Mouse (Mus musculus) natural killer cell, adult 2 months (primary cell): ENCODE measurements around the gene Vps8.

Experiments used
- DNase-seq, 2 experiments: peaks; one replicate each; pipeline ENCODE4 v3.0.0; 2022; ENCODE audit warnings: low spot score in 2 of 2

The Vps8 gene

GRCm38 (mm10) chr16:21422645-21423545, at the start of gene Vps8:
TSS of gene Vps8 (plus strand) at chr16:21423118.
- DNase-seq = peak; percentile 85 to 92

GRCm38 (mm10) chr16:21373316-21373960, 49.5 kb upstream of the Vps8 start:
- no peak for DNase-seq

- no peak for DNase-seq
Measured at GRCm38 (mm10) chr16:21374067-21374466, 48.9 kb upstream of the Vps8 start.

GRCm38 (mm10) chr16:21375147-21375546, 47.8 kb upstream of the Vps8 start:
- no peak for DNase-seq

GRCm38 (mm10) chr16:21376316-21376715, 46.6 kb upstream of the Vps8 start:
- DNase-seq = no peak

- no peak for DNase-seq
Measured at GRCm38 (mm10) chr16:21376949-21377604, 45.8 kb upstream of the Vps8 start.

GRCm38 (mm10) chr16:21377605-21377968, 45.3 kb upstream of the Vps8 start:
- DNase-seq = no peak

- DNase-seq = no peak
Measured at GRCm38 (mm10) chr16:21381469-21381868, 41.4 kb upstream of the Vps8 start.

GRCm38 (mm10) chr16:21382152-21382911, 40.6 kb upstream of the Vps8 start:
- peak in 1 of 2 experiments; percentile 33 for DNase-seq

GRCm38 (mm10) chr16:21385926-21386881, 36.7 kb upstream of the Vps8 start:
- no peak for DNase-seq

GRCm38 (mm10) chr16:21389316-21389715, 33.6 kb upstream of the Vps8 start:
- no peak for DNase-seq

GRCm38 (mm10) chr16:21390744-21391143, 32.2 kb upstream of the Vps8 start:
- no peak for DNase-seq

- no peak for DNase-seq
Measured at GRCm38 (mm10) chr16:21392099-21392498, 30.8 kb upstream of the Vps8 start.

- DNase-seq = peak; percentile 23 to 61
Measured at GRCm38 (mm10) chr16:21392517-21393112, 30.3 kb upstream of the Vps8 start.

- DNase-seq = no peak
Measured at GRCm38 (mm10) chr16:21395546-21395945, 27.4 kb upstream of the Vps8 start.

GRCm38 (mm10) chr16:21397681-21398080, 25.2 kb upstream of the Vps8 start:
- DNase-seq = no peak

- no peak for DNase-seq
Measured at GRCm38 (mm10) chr16:21398345-21399051, 24.4 kb upstream of the Vps8 start.

GRCm38 (mm10) chr16:21399942-21400341, 23.0 kb upstream of the Vps8 start:
- DNase-seq = no peak

GRCm38 (mm10) chr16:21402068-21402467, 20.9 kb upstream of the Vps8 start:
- no peak for DNase-seq

- DNase-seq = no peak
Measured at GRCm38 (mm10) chr16:21403402-21403801, 19.5 kb upstream of the Vps8 start.
